Mouse (Mus musculus): ENCODE results near the gene Gimap7. TPM values are rescaled to one million over a fixed set of nuclear protein-coding genes. Genes with fewer than 3 reads are reported as not detected.

The Gimap7 gene
- polyA plus RNA-seq, 1 experiment from 2014 or later, result not detected

DNA sequence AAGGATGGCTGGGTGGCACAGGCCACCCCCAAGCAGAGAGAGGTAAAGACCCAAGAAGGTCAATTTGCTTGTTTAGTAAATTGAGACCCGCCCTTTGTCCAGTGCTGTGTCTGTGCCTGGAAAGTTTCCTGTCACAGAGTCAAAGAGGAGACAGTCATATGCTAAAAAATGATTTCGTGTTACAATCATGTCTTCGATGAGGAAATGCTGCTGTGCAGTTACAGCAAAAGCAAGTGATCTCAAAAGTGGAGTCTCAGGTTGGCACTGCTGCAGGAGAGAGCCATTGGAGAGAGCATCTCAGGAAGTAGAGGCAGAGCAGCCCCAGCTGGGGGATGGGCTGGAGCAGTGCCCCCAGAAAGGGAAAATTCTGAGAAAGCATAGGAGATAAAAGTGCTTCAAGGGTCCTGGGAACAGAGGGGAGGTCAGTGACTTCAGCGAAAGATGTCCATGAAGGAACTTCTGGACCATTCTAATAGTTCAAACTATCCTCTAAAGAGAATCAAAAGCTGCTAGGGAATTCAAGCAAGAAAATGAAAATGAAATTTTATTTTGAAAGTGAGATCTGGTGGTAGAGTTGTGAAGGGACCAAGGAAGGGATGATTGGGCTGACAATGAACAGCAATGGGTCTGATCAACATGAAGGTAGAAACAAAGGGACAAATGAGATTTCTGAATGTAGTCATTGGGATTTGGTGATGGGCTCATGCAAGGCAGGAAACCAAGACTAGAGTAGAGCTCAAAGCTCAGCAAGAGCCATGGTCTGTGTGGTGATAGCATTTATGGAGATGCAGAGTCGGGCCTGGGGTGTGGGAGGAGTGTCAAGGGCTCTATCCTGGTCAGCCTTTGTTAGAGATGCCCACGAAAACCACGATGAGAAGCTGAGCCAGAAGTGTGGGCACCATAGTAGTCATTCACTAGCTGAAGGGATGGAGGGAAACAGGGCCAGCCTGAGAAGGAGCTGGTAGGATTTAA is 32.4 kb upstream of the Gimap7 start:
- H3K27ac ChIP-seq (ENCODE audit: low read length), result peak overlapping the region; percentile 73; the same call in 1 of the 2 replicates
- H3K36me3 ChIP-seq (ENCODE audit: control insufficient read depth, insufficient read depth, low read length), result no peaks in the 10 kb centered on the region
- H3K4me3 ChIP-seq (ENCODE audit: low read length), result peak overlapping the region; percentile 8; the same call in 1 of the 2 replicates
- H3K4me2 ChIP-seq (ENCODE audit: low read depth, low read length), result peak overlapping the region; percentile 41
- ATAC-seq (ENCODE audit: low read depth), result no peak
- 80% methylated on average over 7 of the region's 7 CpGs for WGBS
- H3K9ac ChIP-seq (ENCODE audit: low read length), result peak overlapping the region; percentile 31; the same call in 1 of the 2 replicates
- no peaks in the 10 kb centered on the region for H3K9me3 ChIP-seq (ENCODE audit: control insufficient read depth, low read length)
- no peaks in the 10 kb centered on the region for H3K27me3 ChIP-seq (ENCODE audit: control insufficient read depth, insufficient read depth, low read depth, low read length)
- no peaks in the 10 kb centered on the region for H3K4me1 ChIP-seq (replicated peaks; ENCODE audit: control insufficient read depth, insufficient read depth, low read length)

DNA sequence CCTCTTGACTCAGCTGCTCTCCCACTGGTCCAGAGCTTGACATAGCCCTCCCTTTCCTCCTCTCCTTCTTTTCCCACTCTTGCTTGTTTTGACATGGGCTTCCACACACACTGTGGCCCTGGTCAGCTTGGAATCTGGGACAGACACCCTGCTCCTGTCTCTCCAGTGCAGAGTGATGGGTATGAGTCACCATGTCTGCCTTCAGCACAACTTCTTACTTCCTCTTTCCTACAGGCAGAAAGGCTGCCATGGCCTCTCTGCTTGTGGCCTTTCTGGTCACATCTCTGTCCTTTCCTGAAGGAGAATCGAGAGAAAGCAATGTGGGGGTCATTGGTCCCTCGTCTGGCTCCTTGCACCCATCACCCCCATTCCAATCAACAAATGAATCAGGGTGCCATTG is 31.3 kb upstream of the Gimap7 start:
- Histone ChIP-seq H3K27ac (ENCODE audit: low read length) (no peak overlapping the region), H3K27me3 (ENCODE audit: control insufficient read depth, insufficient read depth, low read depth, low read length) (no peaks in the 10 kb centered on the region), H3K4me2 (ENCODE audit: low read depth, low read length) (no peak overlapping the region), H3K9ac (ENCODE audit: low read length) (no peak overlapping the region), H3K4me3 (ENCODE audit: low read length) (no peak overlapping the region), H3K4me1 (replicated peaks; ENCODE audit: control insufficient read depth, insufficient read depth, low read length) (no peaks in the 10 kb centered on the region), H3K9me3 (ENCODE audit: control insufficient read depth, low read length) (no peaks in the 10 kb centered on the region), H3K36me3 (ENCODE audit: control insufficient read depth, insufficient read depth, low read length) (no peaks in the 10 kb centered on the region)
- WGBS, result 70% methylated on average over 2 of the region's 2 CpGs
- ATAC-seq (ENCODE audit: low read depth), result no peak

- no peak overlapping the region for H3K9ac ChIP-seq (ENCODE audit: low read length)
- no peak overlapping the region for H3K4me3 ChIP-seq (ENCODE audit: low read length)
- H3K36me3 ChIP-seq (ENCODE audit: control insufficient read depth, insufficient read depth, low read length), result no peaks in the 10 kb centered on the region
- H3K4me2 ChIP-seq (ENCODE audit: low read depth, low read length), result no peak overlapping the region
- no peaks in the 10 kb centered on the region for H3K27me3 ChIP-seq (ENCODE audit: control insufficient read depth, insufficient read depth, low read depth, low read length)
- WGBS, result 81% methylated on average over 2 of the region's 2 CpGs
- no peaks in the 10 kb centered on the region for H3K9me3 ChIP-seq (ENCODE audit: control insufficient read depth, low read length)
- ATAC-seq (ENCODE audit: low read depth), result no peak
- H3K27ac ChIP-seq (ENCODE audit: low read length), result no peak overlapping the region
- no peaks in the 10 kb centered on the region for H3K4me1 ChIP-seq (replicated peaks; ENCODE audit: control insufficient read depth, insufficient read depth, low read length)
These were observed 29.1 kb upstream of the Gimap7 start for GRCm38 (mm10) chr6:48689320-48689719.

DNA sequence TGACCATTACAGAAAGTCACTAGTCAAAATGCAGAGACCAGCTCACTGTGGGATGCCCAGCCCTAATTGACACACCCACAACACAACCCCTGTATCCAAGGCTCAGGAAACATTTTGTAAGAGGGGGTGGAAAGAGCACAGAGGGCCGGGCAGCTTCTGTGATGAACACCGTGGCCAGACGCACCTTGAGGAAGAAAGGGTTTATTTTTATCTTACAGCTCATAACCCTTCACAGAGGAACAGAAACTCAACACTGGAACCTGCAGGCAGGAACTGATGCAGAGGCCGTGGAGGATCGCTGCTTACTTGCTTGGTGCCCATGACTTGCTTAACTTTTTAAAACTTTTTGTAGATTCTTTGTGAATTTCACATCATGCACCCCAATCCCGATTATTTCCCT is 25.5 kb upstream of the Gimap7 start:
- Histone ChIP-seq H3K4me2 (ENCODE audit: low read depth, low read length) (no peak overlapping the region), H3K36me3 (ENCODE audit: control insufficient read depth, insufficient read depth, low read length) (no peaks in the 10 kb centered on the region), H3K9ac (ENCODE audit: low read length) (no peak overlapping the region), H3K27ac (ENCODE audit: low read length) (no peak overlapping the region), H3K4me3 (ENCODE audit: low read length) (no peak overlapping the region), H3K27me3 (ENCODE audit: control insufficient read depth, insufficient read depth, low read depth, low read length) (no peaks in the 10 kb centered on the region), H3K4me1 (replicated peaks; ENCODE audit: control insufficient read depth, insufficient read depth, low read length) (no peaks in the 10 kb centered on the region), H3K9me3 (ENCODE audit: control insufficient read depth, low read length) (no peaks in the 10 kb centered on the region; the same call in 1 of the 2 replicates)
- no peak for ATAC-seq (ENCODE audit: low read depth)
- 83% methylated on average over 6 of the region's 6 CpGs for WGBS

DNA sequence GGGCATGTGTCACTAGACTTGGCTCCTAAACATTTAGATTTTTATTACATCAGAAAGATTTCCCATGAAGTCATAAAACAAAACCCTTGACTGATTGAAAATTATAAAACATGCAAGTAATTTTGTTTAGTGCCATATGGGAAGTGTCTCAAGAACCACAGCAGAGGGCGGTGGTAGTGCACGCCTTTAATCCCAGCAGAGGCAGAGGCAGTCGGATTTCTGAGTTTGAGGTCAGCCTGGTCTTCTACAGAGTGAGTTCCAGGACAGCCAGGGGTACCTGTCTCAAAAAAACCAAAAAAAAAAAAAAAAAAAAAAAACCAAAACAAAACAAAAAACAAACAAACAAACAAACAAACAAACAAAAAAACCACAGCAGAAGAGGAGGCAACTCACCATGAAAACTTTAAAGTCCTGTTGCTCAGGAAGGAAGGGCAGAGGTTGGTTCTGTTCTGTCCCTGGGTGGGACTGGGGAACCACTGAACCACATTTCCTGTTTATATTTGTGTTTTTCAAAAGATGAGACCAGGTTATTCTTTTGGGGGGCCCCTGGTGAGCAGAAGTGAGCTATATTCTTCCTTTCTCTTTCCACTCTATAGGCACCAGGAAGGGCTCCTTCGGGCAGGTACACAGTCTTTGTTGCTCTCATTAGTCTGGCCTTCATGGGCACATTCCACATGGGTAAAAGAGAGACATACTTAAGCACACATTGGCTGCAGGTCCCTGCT is 21.4 kb upstream of the Gimap7 start:
- no peak overlapping the region for H3K4me3 ChIP-seq (ENCODE audit: low read length)
- no peaks in the 10 kb centered on the region for H3K4me1 ChIP-seq (replicated peaks; ENCODE audit: control insufficient read depth, insufficient read depth, low read length)
- peak overlapping the region; percentile 80 for H3K27ac ChIP-seq (ENCODE audit: low read length)
- H3K27me3 ChIP-seq (ENCODE audit: control insufficient read depth, insufficient read depth, low read depth, low read length), result no peaks in the 10 kb centered on the region
- no peaks in the 10 kb centered on the region; the same call in 1 of the 2 replicates for H3K9me3 ChIP-seq (ENCODE audit: control insufficient read depth, low read length)
- H3K9ac ChIP-seq (ENCODE audit: low read length), result no peak overlapping the region
- ATAC-seq (ENCODE audit: low read depth), result no peak
- 74% methylated on average over 4 of the region's 4 CpGs for WGBS
- no peak overlapping the region for H3K4me2 ChIP-seq (ENCODE audit: low read depth, low read length)
- no peaks in the 10 kb centered on the region for H3K36me3 ChIP-seq (ENCODE audit: control insufficient read depth, insufficient read depth, low read length)

GRCm38 (mm10) chr6:48697555-48697930 is 20.9 kb upstream of the Gimap7 start:
- H3K36me3 ChIP-seq (ENCODE audit: control insufficient read depth, insufficient read depth, low read length), result no peaks in the 10 kb centered on the region
- H3K27ac ChIP-seq (ENCODE audit: low read length), result peak overlapping the region; percentile 80
- no peak overlapping the region for H3K4me2 ChIP-seq (ENCODE audit: low read depth, low read length)
- 17% methylated on average over 1 of the region's 1 CpGs for WGBS
- H3K9me3 ChIP-seq (ENCODE audit: control insufficient read depth, low read length), result no peaks in the 10 kb centered on the region; the same call in 1 of the 2 replicates
- no peak overlapping the region for H3K4me3 ChIP-seq (ENCODE audit: low read length)
- no peak for ATAC-seq (ENCODE audit: low read depth)
- no peaks in the 10 kb centered on the region for H3K4me1 ChIP-seq (replicated peaks; ENCODE audit: control insufficient read depth, insufficient read depth, low read length)
- no peak overlapping the region for H3K9ac ChIP-seq (ENCODE audit: low read length)
- H3K27me3 ChIP-seq (ENCODE audit: control insufficient read depth, insufficient read depth, low read depth, low read length), result no peaks in the 10 kb centered on the region

- no peaks in the 10 kb centered on the region for H3K36me3 ChIP-seq (ENCODE audit: control insufficient read depth, insufficient read depth, low read length)
- H3K4me1 ChIP-seq (replicated peaks; ENCODE audit: control insufficient read depth, insufficient read depth, low read length), result no peaks in the 10 kb centered on the region
- H3K9ac ChIP-seq (ENCODE audit: low read length), result no peak overlapping the region
- H3K27ac ChIP-seq (ENCODE audit: low read length), result peak overlapping the region; percentile 45
- no peak overlapping the region for H3K4me2 ChIP-seq (ENCODE audit: low read depth, low read length)
- no peaks in the 10 kb centered on the region; the same call in 1 of the 2 replicates for H3K9me3 ChIP-seq (ENCODE audit: control insufficient read depth, low read length)
- no peak overlapping the region for H3K4me3 ChIP-seq (ENCODE audit: low read length)
- no peak for ATAC-seq (ENCODE audit: low read depth)
- H3K27me3 ChIP-seq (ENCODE audit: control insufficient read depth, insufficient read depth, low read depth, low read length), result no peaks in the 10 kb centered on the region
- WGBS, result 68% methylated on average over 7 of the region's 7 CpGs
These were observed 20.2 kb upstream of the Gimap7 start for GRCm38 (mm10) chr6:48698066-48698856.

DNA sequence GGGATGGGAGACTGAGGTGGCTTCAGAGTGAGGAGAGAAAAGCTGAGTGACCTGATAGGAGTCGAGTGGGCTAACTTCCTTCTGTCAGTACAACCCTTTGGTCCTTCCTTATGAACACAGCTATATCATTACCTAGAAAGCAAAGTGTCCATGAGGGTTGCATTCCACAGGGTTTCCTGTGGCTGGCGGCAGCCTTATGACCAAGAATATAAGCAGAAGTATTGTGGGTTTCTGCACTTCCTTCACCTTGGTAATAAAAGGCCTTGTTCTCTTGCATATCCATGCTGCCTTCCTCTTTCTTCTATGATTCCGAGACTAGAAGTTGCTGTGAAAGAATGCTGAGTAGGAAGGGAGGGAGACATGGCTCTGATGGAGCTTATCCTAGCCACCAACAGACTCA is 19.5 kb upstream of the Gimap7 start:
- H3K9me3 ChIP-seq (ENCODE audit: control insufficient read depth, low read length), result no peaks in the 10 kb centered on the region; the same call in 1 of the 2 replicates
- no peak overlapping the region for H3K9ac ChIP-seq (ENCODE audit: low read length)
- no peak overlapping the region for H3K27ac ChIP-seq (ENCODE audit: low read length)
- ATAC-seq (ENCODE audit: low read depth), result no peak
- H3K27me3 ChIP-seq (ENCODE audit: control insufficient read depth, insufficient read depth, low read depth, low read length), result no peaks in the 10 kb centered on the region
- H3K4me3 ChIP-seq (ENCODE audit: low read length), result no peak overlapping the region
- H3K36me3 ChIP-seq (ENCODE audit: control insufficient read depth, insufficient read depth, low read length), result no peaks in the 10 kb centered on the region
- H3K4me2 ChIP-seq (ENCODE audit: low read depth, low read length), result no peak overlapping the region
- 63% methylated on average over 3 of the region's 3 CpGs for WGBS
- H3K4me1 ChIP-seq (replicated peaks; ENCODE audit: control insufficient read depth, insufficient read depth, low read length), result no peaks in the 10 kb centered on the region
